Mouse (Mus musculus) heart, adult 2 months (tissue): ENCODE data around the gene Tspan17.

Experiments used
- CTCF ChIP-seq: fragments of 200-600 bp; IDR thresholded peaks from 2 replicates; pipeline ENCODE4 v1.8.1; 2022; ENCODE audit warnings: antibody characterized with exemption, mild to moderate bottlenecking, moderate library complexity
- EP300 ChIP-seq: fragments of 200-500 bp; IDR thresholded peaks from 2 replicates; pipeline ENCODE4 v1.6.1; 2011; ENCODE audit warnings: low read depth, low read length, control low read depth; ENCODE audit not compliant: insufficient read depth

DNA sequence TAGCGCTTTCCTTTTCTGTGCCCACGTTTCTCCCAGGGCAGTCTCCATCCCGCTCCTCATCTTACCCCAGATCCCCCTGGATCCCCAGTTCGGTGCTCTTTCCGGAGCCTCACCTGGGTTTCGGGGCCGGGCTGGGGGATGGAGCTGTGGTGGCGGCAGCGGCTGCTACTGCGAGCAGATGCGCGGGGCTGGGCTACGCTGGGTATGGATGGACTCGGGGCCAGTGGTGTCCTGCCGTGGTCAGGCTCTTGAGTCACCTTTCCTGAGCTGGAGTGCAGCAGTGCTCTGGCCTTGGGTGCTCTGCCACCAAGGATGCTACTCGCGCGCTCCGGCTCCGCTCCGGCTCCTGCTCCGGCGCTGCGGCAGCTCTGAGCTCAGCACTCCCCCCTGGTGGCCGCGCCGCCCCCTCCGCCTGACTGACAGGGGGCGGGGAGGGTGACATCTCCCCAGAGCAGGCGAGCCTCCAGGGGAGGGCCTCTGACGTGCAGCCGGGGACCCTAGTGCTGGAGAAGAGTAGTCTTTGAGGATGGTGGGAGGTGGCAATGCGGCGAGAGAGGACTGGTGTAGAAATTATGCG is 22.9 kb upstream of the Tspan17 start, which contains the start of gene Sncb:
- TF ChIP-seq CTCF (peak; percentile 75), EP300 (no peak)
